Mouse (Mus musculus) hindbrain, embryonic 13.5 days (tissue): ENCODE measurements at regions not wholly inside any gene's neighbourhood (a gene's known extent, or its start where the extent isn't known, plus 50 kb on each side); places are given as distances from the start of the nearest gene placed in this dataset.
A peak's percentile ranks its signal among the peaks of the same experiment; 100 is the strongest.

Experiments used
- ATAC-seq: fragments of 200-750 bp; cut with Nextera tagmentation; 2 replicates; pipeline ENCODE4 v1.8.0; 2017; ENCODE audit warnings: moderate TSS enrichment; ENCODE audit not compliant: low FRiP score
- H3K27ac ChIP-seq: fragments of 300-500 bp; sonication (generic); 2 replicates; pipeline ENCODE4 v1.5.1; 2015; ENCODE audit warnings: inconsistent platforms, mild to moderate bottlenecking, moderate library complexity
- H3K27me3 ChIP-seq: fragments of 300-500 bp; sonication (generic); 2 replicates; pipeline ENCODE4 v1.6.1; 2015; ENCODE audit warnings: mild to moderate bottlenecking, inconsistent platforms
- H3K36me3 ChIP-seq: fragments of 300-500 bp; sonication (generic); 2 replicates; pipeline ENCODE4 v1.6.1; 2015; ENCODE audit warnings: mild to moderate bottlenecking, inconsistent platforms
- H3K4me1 ChIP-seq: fragments of 300-500 bp; sonication (generic); replicated peaks from 2 replicates; pipeline ENCODE4 v1.6.1; 2015; ENCODE audit warnings: inconsistent platforms
- H3K4me2 ChIP-seq: fragments of 300-500 bp; sonication (generic); 2 replicates; pipeline ENCODE4 v1.6.1; 2015; ENCODE audit warnings: inconsistent platforms, mild to moderate bottlenecking, moderate library complexity
- H3K4me3 ChIP-seq: fragments of 300-500 bp; sonication (generic); 2 replicates; pipeline ENCODE4 v1.5.1; 2015; ENCODE audit warnings: mild to moderate bottlenecking, inconsistent platforms
- H3K9ac ChIP-seq: fragments of 300-500 bp; sonication (generic); 2 replicates; pipeline ENCODE4 v1.6.1; 2015; ENCODE audit warnings: mild to moderate bottlenecking, inconsistent platforms
- H3K9me3 ChIP-seq: fragments of 300-500 bp; sonication (generic); 2 replicates; pipeline ENCODE4 v1.6.1; 2016; ENCODE audit warnings: inconsistent platforms
- WGBS: fragments of 180-500 bp; shearing (Covaris S2); methylation state at CpG from one replicate; pipeline ENCODE4 v1.1.7; 2015; 5-methylcytosine and 5-hydroxymethylcytosine counted together

GRCm38 (mm10) chr2:40522536-40522935, 1296.3 kb upstream of the Ppp6c start:
- H3K27ac ChIP-seq: no peak overlapping the region
- H3K4me2 ChIP-seq: no peak overlapping the region
- H3K4me3 ChIP-seq: no peak overlapping the region
- WGBS: 91% methylated on average over 9 of the region's 9 CpGs
- H3K9me3 ChIP-seq: no peaks in the 10 kb centered on the region
- H3K36me3 ChIP-seq: no peaks in the 10 kb centered on the region
- H3K27me3 ChIP-seq: no peaks in the 10 kb centered on the region
- no peak overlapping the region for H3K9ac ChIP-seq
- H3K4me1 ChIP-seq: no peaks in the 10 kb centered on the region
- ATAC-seq: no peak

- no peak overlapping the region for H3K4me3 ChIP-seq
- no peaks in the 10 kb centered on the region for H3K36me3 ChIP-seq
- H3K27ac ChIP-seq: no peak overlapping the region
- H3K27me3 ChIP-seq: no peaks in the 10 kb centered on the region
- no peak overlapping the region for H3K4me2 ChIP-seq
- H3K4me1 ChIP-seq: no peaks in the 10 kb centered on the region
- no peaks in the 10 kb centered on the region for H3K9me3 ChIP-seq
- WGBS: 50% methylated on average over 3 of the region's 3 CpGs
- no peak for ATAC-seq
- no peak overlapping the region for H3K9ac ChIP-seq
These were observed 1284.5 kb upstream of the Ppp6c start for GRCm38 (mm10) chr2:40510594-40511304.

GRCm38 (mm10) chr2:40478747-40479662, 1252.8 kb upstream of the Ppp6c start:
- no peaks in the 10 kb centered on the region for H3K4me1 ChIP-seq
- H3K4me3 ChIP-seq: no peak overlapping the region
- no peak overlapping the region for H3K9ac ChIP-seq
- H3K36me3 ChIP-seq: no peaks in the 10 kb centered on the region
- no peaks in the 10 kb centered on the region for H3K27me3 ChIP-seq
- WGBS: 63% methylated on average over 2 of the region's 2 CpGs
- no peaks in the 10 kb centered on the region for H3K9me3 ChIP-seq
- H3K27ac ChIP-seq: no peak overlapping the region
- ATAC-seq: 0 out of 2 replicates have a peak, but pooled peaks have one; percentile 28
- H3K4me2 ChIP-seq: no peak overlapping the region

GRCm38 (mm10) chr2:40477414-40477813, 1251.2 kb upstream of the Ppp6c start:
- Histone ChIP-seq H3K36me3 (no peaks in the 10 kb centered on the region), H3K4me1 (no peaks in the 10 kb centered on the region)
- no peak for ATAC-seq

GRCm38 (mm10) chr2:40456374-40456773, 1230.1 kb upstream of the Ppp6c start:
- H3K9me3 ChIP-seq: no peaks in the 10 kb centered on the region
- no peak overlapping the region for H3K4me3 ChIP-seq
- no peaks in the 10 kb centered on the region for H3K4me1 ChIP-seq
- no peak overlapping the region for H3K4me2 ChIP-seq
- H3K9ac ChIP-seq: no peak overlapping the region
- H3K27me3 ChIP-seq: no peaks in the 10 kb centered on the region
- H3K36me3 ChIP-seq: no peaks in the 10 kb centered on the region
- H3K27ac ChIP-seq: no peak overlapping the region
- ATAC-seq: no peak

More at GRCm38 (mm10) chr2:40477414-40477813, 1251.2 kb upstream of the Ppp6c start:
- Histone ChIP-seq H3K27me3 (no peaks in the 10 kb centered on the region), H3K4me3 (no peak overlapping the region), H3K9me3 (no peaks in the 10 kb centered on the region), H3K4me2 (no peak overlapping the region), H3K9ac (no peak overlapping the region), H3K27ac (no peak overlapping the region)

- WGBS: 89% methylated on average over 3 of the region's 3 CpGs
- Histone ChIP-seq H3K36me3 (no peaks in the 10 kb centered on the region), H3K9me3 (no peaks in the 10 kb centered on the region), H3K4me3 (no peak overlapping the region), H3K27me3 (no peaks in the 10 kb centered on the region), H3K9ac (no peak overlapping the region), H3K4me1 (no peaks in the 10 kb centered on the region), H3K4me2 (no peak overlapping the region), H3K27ac (no peak overlapping the region)
- ATAC-seq: no peak
These were observed 1206.7 kb upstream of the Ppp6c start for GRCm38 (mm10) chr2:40432821-40433490.

GRCm38 (mm10) chr2:40431335-40431734, 1205.1 kb upstream of the Ppp6c start:
- no peak for ATAC-seq
- H3K36me3 ChIP-seq: no peaks in the 10 kb centered on the region
- H3K9ac ChIP-seq: no peak overlapping the region
- H3K4me3 ChIP-seq: no peak overlapping the region
- no peak overlapping the region for H3K4me2 ChIP-seq
- WGBS: 62% methylated on average over 2 of the region's 2 CpGs
- H3K9me3 ChIP-seq: no peaks in the 10 kb centered on the region
- no peaks in the 10 kb centered on the region for H3K4me1 ChIP-seq
- no peak overlapping the region for H3K27ac ChIP-seq
- no peaks in the 10 kb centered on the region for H3K27me3 ChIP-seq

- no peak overlapping the region for H3K9ac ChIP-seq
These were observed 1176.2 kb upstream of the Ppp6c start for GRCm38 (mm10) chr2:40402418-40402817.

More at GRCm38 (mm10) chr2:40402418-40402817, 1176.2 kb upstream of the Ppp6c start:
- H3K4me1 ChIP-seq: no peaks in the 10 kb centered on the region
- no peaks in the 10 kb centered on the region for H3K36me3 ChIP-seq
- WGBS: 89% methylated on average over 2 of the region's 2 CpGs
- no peak for ATAC-seq
- no peak overlapping the region for H3K4me3 ChIP-seq
- H3K9me3 ChIP-seq: peaks cover 9% of the 10 kb centered on the region; the same call in 1 of the 2 replicates
- no peak overlapping the region for H3K27ac ChIP-seq
- H3K27me3 ChIP-seq: no peaks in the 10 kb centered on the region
- no peak overlapping the region for H3K4me2 ChIP-seq
